Mouse (Mus musculus) CD4-positive helper T cell, adult 2 months (primary cell): ENCODE measurements around the gene Ggnbp2.
"Not testable (repeated sequence)": the region's sequence is repeated elsewhere in the genome, so short reads cannot be mapped to it uniquely, and the experiment has no call there.

Experiments
- DNase-seq: peaks from one replicate; pipeline ENCODE4 v3.0.0-alpha.2; 2012; ENCODE audit warnings: low read depth, missing footprints, low spot score

Ggnbp2 gene

DNA sequence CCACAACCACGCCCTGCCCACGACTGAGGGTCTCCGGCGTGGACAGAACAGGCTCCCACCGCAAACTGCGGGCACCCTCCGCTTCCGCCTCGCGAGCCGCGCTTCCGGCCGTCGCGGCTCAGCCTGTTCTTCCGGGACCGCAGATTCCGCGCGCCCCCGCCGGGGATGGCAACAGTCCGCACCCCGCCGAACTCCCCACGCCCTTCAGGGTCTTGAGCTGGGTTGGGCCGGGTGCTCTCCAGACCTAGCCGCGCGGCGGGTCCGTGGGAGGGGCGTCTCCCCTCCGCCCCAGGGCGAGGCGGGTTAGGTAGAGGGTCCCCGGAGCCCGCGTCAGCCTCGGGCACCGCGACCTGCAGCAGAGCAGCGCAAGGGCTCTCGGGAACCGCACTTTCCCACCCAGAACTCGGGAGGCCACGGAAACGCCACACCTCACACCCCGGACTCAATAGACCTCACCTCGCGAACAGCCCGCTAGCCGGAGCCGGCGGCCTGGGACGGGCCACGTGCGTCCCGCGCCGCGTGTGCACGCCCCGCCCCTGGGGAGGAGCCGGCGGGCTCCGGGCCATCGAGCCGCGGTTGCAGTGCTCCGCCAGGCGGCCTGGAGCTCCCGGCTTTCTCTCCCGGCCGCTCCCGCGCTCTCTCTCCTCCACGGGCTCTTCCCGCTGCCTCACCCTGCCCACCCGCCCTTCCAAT, 9.3 kb upstream of the Ggnbp2 start, which contains the start of the genes Myo19 and Pigw:
TSS of gene Myo19 (plus strand) at position 377 of the 693 bp plus-strand sequence.
TSS of gene Pigw (minus strand) at position 514 of the 693 bp plus-strand sequence.
- peak; percentile 88 for DNase-seq

DNA sequence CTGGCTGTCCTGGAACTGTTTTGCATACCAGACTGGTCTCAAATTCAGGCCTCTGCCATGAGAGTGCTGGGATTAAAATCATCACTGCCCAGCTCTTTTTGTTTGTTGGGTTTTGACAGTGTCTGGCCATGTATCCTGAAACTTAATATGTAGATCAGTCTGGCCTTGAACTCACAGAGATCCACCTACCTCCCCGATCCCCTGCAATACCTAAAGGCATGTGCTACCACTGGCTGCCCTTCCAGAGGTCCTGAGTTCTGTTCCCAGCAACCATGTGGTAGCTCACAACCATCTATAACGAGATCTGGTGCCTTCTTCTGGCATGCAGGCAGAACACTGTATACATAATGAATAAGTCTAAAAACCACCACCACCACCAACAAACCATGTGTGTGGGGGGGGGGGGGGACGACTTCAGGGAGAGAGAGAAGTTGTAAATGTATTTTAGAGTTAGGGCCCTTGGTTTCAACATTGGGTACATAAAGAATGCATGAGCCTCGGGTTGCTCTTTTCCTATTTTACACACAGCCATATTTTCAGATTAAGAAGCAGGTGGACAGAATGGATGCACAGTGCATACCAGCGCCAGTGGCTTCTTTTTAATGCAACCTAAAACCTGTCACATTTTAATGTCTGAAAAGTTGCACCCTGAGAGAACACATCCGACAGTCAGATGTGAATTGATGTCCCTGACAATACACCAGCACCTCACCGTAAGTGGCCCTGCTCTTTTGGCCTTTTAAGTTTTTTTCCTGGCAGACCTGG, 8.6 kb upstream of the Ggnbp2 start:
- DNase-seq: peak; percentile 12

DNA sequence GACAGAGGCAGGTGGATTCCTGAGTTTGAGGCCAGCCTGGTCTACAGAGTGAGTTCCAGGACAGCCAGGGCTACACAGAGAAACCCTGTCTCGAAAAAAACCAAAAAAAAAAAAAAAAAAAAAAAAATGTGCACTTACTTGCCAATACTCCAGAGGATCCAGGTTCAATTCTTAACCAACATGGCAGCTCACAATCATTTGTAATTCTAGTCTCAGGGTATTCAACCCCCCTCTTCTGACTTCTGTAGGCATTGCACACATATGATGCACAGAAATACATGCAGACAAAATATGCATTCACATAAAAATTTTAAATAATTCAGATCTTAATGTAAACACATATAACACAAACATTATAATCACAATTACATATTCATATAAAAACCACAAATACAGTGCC, 5.4 kb upstream of the Ggnbp2 start:
- not testable (repeated sequence) for DNase-seq

GRCm38 (mm10) chr11:84873042-84873833, 2.6 kb upstream of the Ggnbp2 start:
- DNase-seq: no peak

DNA sequence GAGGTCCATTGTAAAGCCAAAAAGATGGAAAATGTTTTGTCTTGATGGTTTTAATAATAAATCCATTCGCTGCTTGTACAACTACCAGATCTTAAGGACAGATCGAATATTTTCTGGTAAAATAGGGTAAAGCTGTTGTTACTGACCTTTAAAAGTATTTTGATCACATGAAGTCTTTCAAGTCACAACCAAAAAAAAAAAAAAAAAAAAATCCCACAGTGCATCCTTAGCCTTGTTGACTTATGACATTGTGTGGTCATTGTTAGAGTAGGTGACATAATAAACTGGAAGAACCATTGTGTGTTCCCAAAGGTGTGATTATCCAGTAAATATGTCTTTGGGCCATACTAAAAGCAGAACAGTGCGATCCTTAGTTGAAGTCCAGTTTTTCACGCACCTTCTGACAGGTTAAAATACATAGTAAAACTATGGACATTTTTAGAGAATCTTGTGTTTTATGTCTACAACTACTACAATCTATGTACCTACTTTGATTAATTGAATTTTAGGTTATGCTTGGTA, 992 bp upstream of the Ggnbp2 start:
- no peak for DNase-seq

DNA sequence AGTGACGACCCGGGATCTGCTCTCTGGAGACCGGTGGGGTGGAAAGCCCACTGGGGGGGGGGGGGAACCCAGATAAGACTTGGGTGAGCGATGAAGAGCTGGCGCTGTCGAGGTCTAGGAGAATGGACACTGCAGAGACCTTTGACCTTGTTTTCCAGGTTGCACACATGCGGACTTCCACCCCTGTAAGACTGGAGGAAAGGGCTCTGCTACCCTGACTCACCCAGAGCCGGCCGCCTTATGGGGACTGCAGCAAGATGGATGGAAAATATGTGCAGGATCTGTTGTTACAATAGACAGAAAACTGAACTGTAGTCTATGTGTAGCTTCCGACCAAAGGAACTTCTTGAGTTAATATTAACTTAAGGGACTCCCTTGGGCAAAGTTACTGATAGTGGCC, 429 bp upstream of the Ggnbp2 start:
- no peak for DNase-seq

DNA sequence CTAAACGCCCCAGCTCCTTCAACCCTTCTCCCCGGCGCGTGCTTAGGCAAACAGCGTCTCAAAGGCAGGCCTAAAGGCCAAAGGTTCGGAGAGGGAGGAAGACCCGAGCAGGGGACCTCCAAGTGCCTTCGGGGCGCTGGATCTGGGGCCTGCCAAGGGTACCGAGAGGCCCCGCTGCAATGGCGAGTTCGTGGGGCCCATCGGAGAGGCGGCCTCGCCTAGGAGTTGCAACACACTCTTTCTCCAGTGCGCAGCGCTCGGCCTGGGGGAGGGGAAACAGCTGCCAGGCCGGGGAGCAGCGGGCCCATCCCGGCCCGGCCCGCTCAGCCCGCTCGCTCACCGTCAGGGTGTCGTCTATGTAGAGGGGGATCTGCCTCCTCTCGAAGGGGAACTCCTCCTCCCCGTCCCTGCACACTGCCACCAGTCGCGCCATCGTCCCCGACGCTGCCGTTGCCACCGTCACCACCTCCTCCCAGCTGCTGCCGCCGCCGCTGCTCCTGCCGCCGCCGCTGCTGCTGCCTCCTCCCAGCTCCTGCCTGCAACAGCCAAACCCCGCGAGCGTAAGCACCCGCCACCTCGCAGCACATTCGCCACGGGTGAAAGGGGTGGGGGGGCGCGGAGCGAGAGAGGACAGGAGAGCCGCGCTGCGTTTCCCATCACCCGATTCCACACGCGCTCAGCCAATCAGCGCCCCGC, 932 bp downstream of the Ggnbp2 start:
- peak; percentile 98 for DNase-seq

GRCm38 (mm10) chr11:84868786-84869259, 1.8 kb downstream of the Ggnbp2 start:
- DNase-seq: peak; percentile 57

GRCm38 (mm10) chr11:84867586-84867985, 3.0 kb downstream of the Ggnbp2 start:
- no peak for DNase-seq

- no peak for DNase-seq
Measured at GRCm38 (mm10) chr11:84865268-84865667, 5.3 kb downstream of the Ggnbp2 start.

DNA sequence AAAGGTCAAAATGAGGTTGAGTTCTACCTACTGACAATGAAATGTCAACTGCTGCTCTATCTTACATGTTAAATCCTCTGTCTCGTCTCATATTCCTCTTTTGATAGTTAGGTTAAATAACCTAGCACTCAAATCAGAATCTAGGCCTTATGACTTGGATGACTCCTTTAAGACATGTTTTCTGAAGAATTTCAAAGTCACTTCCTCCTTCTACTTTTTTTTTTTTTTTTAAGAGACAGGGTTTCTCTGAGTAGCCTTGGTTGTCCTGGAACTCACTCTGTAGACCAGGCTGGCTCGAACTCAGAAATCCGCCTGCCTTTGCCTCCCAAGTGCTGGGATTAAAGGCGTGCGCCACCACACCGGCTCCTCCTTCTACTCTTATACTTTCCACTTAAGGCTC, 15.3 kb downstream of the Ggnbp2 start:
- no peak for DNase-seq

GRCm38 (mm10) chr11:84847475-84848090, 23.0 kb downstream of the Ggnbp2 start:
- DNase-seq: no peak

GRCm38 (mm10) chr11:84846741-84847474, 23.7 kb downstream of the Ggnbp2 start:
- DNase-seq: no peak

DNA sequence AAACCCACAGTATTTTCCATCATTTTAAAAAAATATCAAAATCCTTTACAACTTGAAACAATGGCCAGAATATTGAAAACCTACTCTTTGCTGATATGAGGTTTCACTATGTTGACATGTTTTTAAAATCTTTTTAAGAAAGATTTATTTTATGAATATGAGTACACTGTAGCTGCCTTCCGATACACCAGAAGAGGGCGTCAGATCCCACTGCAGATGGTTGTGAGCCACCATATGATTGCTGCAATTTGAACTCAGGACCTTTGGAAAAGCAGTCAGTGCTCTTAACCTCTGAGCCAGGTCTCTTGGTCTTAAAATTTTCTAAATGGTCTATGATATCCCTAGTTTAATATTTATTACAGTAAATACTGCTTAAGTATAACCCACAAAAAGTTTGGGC, 31.3 kb downstream of the Ggnbp2 start:
- DNase-seq: no peak

DNA sequence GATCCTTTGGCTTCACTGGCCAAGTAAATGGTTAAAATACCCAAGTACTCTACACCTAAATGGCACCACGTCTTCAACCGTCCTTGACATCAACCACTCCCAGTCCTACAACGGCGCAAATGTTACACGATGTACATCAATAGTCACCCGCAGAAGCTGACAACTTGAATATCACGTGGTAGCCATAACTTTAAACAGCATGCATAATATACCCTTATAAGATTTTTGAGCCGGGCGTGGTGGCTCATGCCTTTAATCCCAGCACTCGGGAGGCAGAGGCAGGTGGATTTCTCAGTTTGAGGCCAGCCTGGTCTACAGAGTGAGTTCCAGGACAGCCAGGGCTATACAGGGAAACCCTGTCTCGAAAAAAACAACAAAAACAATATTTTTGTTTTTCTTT, 41.1 kb downstream of the Ggnbp2 start:
- not testable (repeated sequence) for DNase-seq

GRCm38 (mm10) chr11:84828516-84829399, 41.9 kb downstream of the Ggnbp2 start, which contains the start of gene Dhrs11:
Gene Dhrs11, minus strand, starts transcription at chr11:84828994.
- DNase-seq: peak; percentile 89

DNA sequence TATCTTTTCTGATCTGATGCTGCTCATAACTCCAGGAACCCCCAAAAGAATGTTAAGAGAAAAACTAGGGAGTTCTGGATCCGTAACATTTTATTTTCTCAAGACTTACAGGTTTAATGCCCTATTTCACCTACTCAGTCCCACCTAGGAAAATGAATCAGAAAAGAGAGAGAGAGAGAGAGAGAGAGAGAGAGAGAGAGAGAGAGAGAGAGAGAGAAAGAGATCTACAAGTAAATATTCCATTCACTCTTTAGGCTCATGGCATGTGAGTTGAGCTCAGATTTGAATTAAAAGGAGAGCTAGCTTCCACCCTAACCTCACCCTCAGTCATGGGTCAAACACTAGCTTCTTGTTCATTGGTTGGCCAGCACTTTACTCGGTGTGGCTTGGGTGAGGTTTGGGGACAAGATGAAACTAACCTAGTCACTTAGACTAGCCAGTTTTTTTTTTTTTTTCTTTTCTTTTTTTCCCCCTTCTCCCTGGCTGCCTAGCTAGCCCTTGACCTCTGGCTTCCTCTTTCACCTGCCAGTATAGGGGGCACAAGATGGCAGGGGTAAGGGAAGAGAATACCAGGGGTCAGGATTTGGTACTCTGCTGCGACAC, 42.6 kb downstream of the Ggnbp2 start:
- DNase-seq: peak; percentile 38

- DNase-seq: no peak
Measured at GRCm38 (mm10) chr11:84827492-84827891, 43.1 kb downstream of the Ggnbp2 start.
